Mouse (Mus musculus) embryo, embryonic 11.5 days (tissue): ENCODE results near the gene Fgfr2.

ENCODE experiments used
- DNase-seq: peaks from one replicate; pipeline ENCODE4 v3.0.0-alpha.2; 2012; ENCODE audit warnings: low read depth, low spot score

Gene Fgfr2

DNA sequence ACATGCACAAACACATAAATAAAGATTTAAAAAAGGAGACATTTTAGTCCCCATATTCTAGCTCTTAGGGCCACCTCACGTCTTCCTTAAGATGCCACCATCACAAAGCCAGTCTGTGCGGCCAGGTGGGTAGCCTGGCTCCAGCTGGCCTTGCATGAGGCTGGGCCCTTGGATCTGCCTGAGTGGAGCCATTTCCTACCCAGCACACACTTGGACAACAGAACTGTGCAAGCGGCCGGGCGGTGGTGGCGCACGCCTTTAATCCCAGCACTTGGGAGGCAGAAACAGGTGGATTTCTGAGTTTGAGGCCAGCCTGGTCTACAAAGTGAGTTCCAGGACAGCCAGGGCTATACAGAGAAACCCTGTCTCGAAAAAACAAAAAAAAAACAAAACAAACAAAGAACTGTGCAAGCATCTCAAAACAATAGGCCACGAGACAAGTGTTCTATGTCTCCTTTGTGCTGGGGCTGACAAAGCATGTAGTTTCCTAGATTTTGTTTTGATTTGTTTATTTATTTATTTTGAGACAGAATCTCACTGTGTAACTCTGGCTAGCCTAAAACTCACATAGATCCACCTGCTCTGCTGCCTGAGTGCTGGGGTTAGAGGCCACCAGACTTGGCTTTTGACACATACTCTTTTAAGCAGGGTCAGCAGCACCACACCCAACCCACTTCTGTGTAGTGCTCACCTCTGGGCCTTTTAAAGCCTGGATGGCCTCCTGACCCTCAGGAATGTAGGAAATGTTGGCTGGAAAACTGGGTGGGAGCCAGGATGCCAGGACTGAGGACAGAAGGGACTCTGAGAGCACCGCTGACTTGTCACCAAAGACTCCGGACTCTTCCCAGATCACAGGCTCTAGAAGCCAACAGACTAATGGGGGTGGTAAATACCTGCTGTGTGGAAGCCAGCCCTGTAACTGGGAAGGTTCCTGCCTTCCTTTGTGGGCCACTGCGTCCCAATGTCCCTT lies 400.5 kb downstream of the Fgfr2 start:
- no peak for DNase-seq

DNA sequence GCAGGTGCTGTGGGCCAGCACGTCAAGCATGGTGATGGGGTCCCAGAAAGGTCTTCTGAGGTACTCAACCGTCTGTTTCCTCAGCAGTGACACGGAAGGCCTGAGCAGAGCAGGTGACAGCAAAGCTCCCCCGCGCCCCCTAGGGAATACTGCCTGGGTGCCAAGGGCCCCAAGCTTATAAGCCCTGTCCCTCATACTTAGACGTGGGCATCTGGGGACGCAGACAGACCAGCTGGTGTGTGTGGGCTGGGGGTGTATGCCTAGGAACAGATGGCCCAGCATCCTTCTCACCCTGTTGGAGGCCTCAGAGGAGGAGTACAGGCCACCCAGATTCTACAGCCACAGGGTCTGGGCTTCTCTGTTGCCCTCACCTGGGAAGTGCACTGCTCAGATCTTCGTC lies 402.6 kb downstream of the Fgfr2 start:
- DNase-seq, result no peak

DNA sequence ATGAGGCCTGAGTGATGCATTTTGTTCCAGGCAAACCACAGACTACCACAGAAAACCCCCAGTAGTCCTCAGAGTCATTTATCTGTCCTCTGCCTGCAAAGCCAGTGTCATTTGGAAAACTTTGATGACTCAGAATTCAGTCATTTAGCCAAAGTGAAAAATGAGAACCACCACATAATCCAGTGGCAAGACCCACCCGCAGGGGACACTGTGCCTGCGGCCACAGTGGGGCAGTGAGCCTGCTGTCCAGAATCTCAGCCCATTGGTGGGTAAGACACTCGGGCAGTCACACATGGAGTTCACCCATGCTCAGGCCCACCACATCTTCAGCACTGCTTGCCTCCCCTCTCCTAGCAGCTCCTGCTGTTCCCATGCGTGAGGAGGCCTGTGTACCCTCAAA lies 403.6 kb downstream of the Fgfr2 start:
- no peak for DNase-seq

DNA sequence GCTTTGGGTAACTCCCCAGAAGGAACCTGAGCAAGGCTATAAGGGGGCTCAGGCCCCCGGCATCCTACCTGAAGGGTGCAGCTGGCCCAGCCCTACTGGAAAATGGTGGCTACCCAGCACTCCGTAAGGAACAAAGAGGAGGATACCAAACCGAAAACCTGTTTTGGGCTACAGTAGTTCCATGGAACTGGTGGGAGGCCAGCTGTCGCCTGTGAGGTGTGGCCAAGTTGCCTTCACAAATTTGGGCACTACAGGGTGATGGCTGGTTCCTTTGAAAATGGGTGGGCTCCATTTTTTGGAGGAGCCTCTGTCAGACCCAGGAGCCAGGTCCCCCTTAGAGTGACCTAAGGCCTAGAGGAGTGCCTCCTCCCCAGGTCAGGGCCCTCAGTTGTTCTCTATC lies 407.9 kb downstream of the Fgfr2 start:
- no peak for DNase-seq

DNA sequence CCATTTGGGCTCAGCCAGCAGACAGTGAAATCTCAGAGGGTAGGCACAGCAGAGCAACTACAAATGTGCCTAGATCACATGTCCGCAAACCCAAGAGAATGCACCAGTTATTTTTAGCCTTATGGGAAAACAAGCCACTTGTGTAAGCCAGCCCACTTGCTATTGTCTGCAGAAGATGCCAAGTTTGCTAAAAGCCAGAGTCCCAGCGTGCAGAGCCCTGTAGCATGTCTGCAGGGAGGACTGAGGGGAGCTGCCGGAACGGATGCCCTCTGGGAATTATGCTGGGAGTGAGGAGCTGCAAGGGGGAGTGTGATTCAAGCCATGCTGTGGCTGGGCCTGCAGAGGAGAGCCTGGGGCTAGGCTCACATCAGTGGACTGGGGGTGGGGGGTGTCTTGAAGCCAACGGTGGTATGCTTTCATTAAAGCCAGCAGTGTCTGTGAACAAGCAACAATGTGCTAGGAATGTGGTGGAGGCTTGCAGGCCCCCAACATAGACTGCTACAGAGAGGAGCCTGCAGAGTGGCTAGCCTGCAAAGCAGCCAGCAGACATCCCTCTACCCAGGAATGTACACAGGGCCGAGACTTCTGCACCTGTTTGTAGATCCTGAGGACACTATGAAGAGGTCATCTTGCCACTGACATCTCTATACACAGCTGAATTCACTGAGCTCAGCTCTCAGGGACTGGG lies 408.8 kb downstream of the Fgfr2 start:
- no peak for DNase-seq

DNA sequence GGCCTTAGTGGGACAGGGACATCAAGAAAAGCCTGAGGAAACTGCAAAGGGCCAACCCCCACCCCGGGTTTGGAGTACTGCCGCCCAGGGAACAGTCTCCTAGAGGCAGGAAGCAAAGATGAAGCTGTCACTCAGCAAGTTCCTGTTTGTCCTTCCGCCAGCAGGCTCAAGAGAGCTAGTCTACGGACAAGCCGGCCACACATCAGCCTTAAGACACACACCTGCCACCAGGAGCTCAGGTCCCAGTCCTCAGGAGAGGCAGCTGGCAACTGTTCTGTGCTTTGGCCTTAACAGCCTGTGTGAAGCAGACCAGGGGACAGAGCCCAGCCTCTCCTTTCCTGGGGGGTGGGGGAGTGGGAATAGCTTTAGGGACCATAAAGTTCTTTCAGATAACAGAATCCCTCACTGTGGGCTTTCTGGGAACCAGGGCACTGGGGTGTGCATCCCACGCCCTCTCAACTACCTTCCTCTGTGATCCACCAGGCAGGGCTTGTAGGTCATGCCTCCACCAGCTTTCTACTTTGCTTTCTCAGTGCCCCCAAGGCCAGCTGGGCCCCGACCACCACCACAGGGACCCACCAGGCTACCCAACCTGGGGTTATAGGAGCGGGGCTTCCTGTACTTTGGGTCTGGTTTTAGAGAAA lies 409.5 kb downstream of the Fgfr2 start:
- DNase-seq, result no peak

DNA sequence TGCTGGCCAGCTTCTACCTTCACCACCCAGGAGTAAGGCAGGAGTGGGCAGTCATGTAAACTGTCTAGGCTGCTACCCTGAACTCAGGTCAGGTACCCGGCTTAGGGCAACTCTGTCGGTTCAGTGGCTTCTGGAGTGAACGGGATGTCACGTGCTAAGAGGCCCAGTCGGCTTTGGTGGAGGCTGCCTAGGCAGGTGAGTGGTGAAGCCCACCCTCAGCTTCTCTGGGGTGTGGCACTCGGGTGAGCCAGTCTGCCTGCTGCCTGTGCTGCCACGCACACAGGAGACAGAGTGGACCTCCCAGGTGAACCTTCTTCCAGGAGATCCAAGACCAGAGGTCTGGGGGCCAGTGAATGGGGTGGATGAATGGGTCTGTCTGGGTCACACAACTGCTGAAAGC lies 410.2 kb downstream of the Fgfr2 start:
- no peak for DNase-seq

DNA sequence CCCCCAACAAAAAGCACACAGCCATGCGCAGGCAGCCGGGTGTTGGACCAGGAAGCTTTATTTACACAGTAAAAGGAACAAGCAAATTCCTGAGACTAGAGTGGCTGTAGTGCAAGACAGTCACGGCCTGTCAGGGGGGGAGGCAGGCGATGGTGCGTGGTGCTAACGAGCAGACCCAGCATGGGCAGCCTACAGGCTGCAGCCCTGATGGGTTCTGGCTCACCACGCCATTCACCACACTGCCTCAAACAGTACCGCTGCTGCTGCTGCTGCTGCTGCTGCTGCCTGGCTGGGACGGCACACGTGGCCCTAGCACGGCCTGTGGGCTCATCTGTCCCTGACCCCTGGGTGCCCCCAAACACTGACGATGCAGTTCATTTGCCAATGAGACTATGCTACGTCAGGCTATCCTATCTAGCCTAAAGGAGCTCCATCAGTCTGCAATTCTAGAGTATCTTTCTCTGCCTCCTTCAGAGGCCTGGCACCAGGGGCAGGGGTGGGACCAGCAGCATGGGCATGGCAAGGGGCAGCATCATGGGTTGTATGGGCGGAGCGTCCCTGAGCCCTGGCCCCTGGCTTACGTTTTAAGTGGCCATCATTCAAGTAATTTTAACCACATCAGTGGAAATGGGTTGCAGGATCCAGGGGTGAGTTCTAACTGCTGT lies 411.0 kb downstream of the Fgfr2 start:
- DNase-seq, result no peak

DNA sequence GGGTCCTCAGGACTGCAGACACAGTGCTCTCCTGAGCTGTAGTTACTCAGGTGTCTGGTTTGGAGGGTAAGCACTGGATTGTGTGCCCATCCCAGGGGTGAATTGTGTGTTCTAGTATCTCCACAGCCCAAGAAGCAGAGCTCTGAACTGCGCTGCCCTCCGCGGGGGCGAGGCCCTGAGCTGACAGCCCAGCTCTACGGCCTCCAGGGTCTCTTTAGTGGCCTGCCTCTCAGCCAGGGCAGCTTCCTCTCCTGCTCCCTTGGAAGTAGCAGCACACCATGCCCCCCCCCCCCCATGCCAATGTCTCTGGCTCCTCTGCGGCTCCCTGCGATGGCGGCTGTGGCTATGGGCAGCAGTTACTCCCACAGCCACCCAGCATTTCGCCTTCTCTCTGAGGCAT lies 411.6 kb downstream of the Fgfr2 start:
- no peak for DNase-seq

DNA sequence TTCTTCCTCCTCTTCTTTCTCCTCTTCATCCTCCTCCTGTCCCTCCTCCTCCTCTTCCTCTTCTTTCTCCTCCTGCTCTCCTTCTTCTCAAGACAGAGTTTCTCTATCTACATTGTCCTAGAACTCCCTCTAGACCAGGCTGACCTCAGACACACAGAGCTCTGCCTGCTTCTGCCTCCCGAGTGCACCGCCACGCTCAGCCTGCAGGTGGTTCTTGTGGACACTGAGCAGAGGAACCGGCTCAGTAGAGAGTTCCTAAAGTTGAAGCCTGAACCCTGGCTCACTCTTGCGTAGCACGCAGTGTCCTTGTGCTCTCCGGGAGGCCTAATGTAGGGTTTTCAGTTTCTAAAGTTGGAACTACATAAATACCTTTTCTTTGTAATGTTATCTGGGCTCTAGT lies 418.0 kb downstream of the Fgfr2 start:
- DNase-seq, result no peak

DNA sequence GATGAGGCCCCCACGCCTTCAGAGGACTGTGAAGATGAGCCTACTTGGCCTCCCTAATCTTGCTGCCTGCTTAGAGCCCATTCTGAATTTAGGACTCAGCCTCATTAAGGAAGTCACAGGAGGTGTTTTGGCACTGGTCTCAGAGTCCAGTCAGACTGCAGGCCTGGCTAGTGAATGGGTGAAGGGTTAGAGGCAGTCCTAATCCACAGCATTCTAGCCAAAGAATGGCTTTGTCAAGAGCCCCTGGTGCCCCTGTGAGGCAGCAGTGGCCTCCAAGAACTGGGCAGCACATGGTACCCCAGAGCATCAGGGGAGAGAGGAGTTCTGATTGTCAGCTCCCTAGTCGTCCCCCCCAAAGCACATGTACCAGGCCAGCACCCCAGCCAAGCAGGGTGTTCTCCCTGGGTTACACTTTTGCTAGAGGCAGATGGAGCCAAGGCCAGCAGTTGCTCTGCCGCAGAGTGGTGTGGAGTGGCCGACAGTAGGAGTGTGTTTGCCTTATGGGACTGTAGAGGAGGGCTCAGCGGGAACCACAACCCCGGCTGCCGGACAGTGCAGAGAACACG lies 418.8 kb downstream of the Fgfr2 start:
- DNase-seq, result no peak

DNA sequence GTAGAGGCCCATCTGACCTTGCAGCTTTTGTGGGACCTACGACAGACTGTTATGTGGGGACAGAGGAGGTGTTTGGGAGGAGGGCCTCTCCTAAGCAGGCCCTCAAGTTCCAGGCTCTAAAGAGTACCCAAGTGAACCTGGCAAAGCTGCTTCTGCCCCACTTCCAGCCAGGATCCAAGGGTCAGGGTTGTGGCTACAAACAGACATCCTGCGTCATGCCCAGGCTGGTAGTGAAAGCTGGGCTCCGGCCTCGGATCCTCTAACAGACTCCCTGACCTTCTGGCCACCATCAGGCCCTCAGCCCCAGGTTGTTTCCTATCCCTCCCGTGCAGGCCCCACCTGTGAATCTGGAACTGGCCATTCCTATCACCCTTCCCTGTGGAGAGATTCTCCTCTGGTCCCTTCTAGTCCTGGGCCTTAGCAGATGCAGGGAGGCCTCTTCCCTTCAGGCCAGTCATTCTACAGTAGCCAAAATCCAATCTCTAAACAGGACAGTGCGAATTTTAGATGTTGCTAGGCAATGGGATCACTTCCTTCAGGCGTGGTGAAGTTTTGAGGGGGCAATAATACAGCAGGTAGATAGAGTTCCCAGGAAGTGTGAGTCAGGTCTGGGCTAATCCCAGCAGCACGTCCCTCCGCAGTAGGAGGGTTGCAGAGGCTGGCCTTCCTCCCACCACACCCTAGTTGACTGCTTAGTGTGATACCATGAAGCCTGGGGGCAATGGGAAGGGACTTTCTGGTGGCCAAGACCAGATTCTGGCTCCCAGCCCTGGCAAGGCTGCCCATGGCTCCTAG lies 419.4 kb downstream of the Fgfr2 start:
- no peak for DNase-seq

DNA sequence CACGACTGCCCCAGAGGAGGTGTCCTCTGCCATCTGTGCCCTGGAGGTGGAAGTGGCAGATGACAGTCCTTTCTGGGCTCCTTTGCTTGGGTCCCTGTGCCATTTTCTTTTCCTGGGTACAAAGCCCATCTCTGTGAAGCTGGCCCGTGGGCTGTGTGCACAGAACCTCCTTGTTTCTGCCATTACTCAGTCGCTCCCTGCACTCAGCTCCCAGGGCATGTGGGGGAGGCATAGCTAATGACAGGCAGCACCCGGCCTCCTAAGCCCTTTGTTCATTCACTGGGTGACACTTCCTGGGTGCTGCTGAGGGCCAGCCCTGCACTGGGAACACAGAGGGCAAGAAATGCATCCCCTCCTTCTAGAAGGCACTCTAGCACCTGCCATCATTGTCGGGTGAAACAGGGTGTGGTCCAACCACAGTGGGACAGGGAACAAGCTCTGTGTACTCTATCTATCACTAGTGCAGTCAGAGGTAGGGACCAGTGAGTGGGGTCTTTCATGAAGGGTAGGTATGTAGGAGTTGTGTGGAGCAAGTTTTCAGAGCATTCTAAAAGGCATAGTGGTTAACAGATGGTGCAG lies 420.6 kb downstream of the Fgfr2 start:
- DNase-seq, result no peak

DNA sequence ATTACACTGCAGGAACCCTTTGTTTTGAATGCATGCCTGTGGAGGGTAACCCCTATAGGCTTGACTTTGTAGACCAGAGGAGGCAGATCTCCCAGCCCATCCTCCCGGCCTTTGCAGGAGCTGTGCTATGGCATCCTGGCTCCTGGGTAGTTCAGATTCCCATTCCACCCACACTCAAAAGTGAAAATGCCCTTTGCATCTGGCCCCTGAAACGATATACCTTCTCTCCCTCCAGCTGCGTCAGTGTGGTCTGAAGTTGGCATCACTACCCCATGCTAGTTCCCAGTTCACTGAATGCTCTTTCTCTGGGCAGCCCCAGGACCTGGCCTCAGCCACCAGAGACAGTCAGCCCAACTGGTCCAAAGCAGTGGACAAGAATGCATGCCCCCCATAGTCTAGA lies 421.1 kb downstream of the Fgfr2 start:
- DNase-seq, result no peak

DNA sequence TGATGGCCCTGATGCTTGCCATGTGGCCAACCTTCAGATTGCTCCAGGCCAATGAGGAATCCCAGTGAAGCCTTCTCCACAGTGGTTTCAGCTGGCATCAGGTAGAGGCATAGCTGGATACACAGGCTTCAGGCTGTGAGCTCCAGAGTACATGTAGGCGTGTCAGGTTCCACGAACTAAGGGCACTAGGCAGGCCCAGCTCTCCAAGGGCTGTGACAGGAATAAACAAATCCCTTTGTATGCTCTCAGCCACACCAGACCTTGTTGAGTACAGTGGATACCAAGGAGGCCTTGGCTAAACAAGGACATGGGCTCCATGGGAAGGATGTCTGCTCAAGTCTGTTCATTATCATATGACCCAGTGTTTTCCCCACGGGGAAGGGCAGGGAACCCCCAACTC lies 421.7 kb downstream of the Fgfr2 start:
- DNase-seq, result no peak

DNA sequence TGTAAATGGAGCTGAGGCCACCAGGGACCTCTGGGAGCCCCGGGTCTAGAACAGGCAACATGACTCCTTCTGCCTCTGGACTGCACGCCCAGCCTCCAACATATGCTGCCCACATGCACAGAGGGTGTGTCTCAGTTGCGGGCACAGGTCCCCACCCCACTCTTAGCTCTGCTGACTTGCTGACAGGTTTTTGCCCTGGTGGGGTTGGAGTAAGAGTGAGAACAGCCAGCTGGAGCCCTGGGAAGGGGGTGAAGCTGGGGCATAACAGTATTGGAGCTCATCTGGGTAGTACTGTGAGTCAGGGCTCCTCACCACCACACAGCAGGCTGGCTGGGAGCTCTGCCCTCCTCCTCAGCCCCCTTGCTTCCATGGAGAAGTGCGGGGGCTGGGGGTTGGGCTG lies 423.0 kb downstream of the Fgfr2 start:
- no peak for DNase-seq

DNA sequence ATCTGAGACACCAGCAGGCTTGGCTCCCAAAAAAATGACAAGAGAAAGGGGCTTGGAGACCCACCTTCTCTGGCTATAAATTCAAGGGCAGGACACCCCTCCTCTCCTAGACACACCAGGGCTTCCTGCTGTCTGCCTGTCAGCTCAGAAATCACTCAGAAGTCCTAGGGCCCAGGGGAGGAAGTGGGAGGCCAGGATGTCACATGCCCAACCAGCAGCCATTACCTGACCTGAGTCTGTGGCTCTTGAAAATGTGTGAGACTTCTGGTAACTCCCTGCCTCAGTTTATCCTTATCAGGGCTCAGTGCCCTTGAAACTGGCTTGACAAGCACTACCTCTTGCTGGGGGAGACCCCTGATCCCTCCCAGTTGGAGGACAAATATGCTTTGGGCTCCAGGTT lies 423.5 kb downstream of the Fgfr2 start:
- DNase-seq, result no peak

DNA sequence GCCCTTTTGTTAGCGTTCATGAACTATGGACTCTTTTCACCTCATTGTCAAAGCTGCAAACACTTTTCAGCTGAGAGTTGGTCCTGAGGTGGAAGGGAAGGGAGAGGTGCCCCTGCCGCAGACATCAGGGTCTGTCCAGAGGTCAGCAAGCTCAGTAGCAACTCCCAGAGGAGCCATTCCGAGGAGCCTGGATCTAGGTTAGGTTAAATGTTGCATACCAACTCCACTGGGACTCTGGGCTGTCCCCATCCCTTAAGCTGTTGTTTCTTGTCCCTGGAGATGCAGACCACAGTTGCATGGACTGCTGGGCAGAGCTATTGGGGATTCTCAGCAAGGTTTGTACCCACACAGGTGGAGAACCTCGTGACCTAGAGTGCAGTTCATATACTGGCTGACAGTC lies 424.0 kb downstream of the Fgfr2 start:
- no peak for DNase-seq

DNA sequence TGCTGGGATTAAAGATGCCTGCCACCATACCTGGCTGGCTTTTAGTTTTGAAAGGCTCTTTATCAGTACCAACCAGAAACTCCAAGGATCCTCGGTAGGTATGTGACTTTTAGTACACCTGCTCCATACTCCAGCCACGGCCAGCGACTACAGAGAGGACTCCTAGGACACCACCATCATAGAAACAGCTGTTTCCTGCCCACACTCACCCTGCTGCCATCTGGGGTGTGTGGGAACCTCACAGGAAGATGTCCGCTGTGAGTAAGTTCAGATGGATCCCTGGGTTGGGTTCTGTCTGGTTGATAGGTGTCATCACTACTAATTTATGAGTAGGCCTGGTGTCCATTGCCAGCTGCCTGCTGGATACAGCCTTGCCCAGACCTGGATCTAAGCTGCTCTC lies 424.4 kb downstream of the Fgfr2 start:
- no peak for DNase-seq

DNA sequence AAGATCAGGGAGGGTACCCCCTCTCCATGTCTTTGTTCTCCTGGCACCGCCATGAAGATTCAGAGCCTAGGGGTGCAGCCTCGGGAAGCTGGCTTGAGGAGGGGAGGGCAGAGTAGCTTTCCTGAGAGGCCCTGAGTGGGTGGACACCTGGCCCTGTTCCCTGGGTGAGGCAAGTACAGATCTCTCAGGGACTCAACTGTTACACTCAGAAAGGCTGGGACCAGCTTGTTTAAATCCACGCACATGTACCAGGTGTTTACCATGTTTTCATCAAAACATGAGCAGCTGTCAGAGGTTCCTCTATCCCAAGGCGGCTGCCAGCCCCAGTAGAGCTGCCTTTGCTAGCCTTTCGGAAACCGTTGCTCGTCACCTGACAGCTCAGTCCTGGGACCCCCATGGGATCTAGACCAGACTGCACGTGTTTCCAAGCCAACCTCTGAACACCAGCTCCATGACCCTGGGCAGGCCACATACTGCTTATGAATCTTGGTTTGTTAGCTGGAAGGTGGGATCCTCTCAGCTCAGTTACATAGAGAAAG lies 425.8 kb downstream of the Fgfr2 start:
- no peak for DNase-seq
